Mouse (Mus musculus) spleen, postnatal 14 days (tissue): ENCODE results near the gene Krt42.
"Not testable (repeated sequence)": the region's sequence is repeated elsewhere in the genome, so short reads cannot be mapped to it uniquely, and the experiment has no call there.

Source experiments
- DNase-seq, 2 experiments: peaks; one replicate each; pipeline ENCODE4 v3.0.0; 2021 to 2022; ENCODE audit warnings: low spot score in 2 of 2

The Krt42 gene

DNA sequence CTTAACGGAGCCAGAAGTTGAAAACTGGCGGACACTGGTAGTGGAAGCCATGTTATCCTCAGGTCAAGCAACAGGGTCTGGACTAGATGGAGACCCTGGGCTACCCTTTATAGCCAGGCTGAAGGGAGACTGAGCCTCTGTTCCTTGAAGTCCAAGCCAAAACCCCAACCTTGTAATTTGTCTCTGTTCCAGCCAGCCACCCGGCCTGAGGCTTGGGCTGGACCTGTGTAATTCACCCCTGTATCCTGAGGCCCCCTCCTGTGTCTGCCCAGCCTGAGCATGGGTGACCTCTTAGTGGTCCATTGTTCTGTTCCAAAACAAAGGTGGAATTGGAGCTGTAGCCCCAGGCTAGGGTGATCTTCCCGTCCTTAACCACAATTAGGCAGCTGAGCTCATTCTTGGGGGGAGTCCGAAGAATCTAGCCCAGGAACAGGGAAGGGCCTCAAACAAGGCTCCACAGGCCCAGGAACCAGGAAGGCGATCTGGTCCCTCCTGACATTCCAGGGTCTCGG is at the start of gene Krt42:
TSS of gene Krt42 (minus strand) at position 51 of the 512 bp plus-strand sequence.
- DNase-seq: no peak

DNA sequence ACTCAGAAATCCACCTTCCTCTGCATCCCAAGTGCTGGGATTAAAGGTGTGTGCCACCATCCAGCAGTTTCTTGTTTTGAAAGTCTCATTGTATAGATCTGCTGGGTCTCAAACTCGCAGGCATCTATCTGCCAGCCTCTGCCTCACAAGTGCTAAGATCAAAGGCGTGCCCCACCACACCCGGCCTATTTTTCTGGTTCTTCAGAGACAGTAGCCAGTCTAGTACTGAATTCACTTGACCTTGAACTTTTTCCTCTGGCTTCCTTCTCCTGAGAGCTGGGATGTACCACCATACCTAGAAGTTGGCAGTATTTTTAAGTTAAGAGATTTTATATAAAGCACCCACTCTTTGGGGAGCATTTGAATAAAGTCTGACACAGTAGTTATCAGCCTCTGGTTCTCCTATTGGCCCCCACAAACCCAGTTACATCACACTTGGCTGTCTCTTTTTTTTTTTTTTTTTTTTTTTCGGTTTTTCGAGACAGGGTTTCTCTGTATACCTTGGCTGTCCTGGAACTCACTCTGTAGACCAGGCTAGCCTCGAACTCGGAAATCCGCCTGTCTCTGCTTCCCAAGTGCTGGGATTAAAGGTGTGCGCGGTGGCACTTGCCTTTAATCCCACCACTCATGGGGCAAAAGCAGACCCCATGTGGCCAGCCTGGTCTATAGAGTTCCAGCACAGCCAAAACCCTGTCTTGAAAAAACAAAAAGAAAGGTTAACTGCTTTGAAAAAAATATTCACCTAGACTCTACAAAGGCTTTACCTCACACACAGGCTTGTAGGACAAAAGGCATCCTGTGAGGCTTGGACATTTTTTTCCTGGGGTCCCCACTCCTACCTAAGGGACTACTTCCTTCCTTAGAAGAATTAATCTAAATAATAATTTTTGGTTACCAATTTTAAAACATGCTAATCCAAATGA is 49.1 kb upstream of the Krt42 start:
- no peak for DNase-seq

DNA sequence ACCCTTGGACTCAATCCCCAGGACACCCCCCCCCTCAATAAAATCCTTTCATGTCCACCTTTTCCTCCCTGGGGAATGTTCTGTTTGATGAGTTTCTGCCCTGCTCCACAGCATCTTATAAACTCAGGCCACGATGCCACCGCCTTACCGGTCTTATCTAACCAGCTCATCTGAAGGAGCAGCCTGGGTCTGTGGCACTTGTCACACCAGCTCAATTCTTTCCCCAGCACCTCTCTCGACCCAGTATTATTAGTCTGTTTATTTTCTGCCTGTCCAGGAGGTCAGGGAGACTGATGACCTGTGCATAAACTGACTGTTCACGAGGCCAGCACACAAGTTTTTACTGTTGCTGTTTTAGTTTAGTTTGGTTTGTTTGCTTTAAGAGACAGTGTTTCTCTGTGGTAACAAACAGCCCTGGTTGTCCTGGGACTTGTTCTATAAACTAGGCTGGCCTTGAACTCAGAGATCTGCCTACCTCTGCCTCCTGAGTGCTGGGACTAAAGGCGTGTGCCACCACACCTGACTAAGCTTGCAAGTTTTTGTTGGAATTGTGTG is 48.2 kb upstream of the Krt42 start:
- DNase-seq: no peak

DNA sequence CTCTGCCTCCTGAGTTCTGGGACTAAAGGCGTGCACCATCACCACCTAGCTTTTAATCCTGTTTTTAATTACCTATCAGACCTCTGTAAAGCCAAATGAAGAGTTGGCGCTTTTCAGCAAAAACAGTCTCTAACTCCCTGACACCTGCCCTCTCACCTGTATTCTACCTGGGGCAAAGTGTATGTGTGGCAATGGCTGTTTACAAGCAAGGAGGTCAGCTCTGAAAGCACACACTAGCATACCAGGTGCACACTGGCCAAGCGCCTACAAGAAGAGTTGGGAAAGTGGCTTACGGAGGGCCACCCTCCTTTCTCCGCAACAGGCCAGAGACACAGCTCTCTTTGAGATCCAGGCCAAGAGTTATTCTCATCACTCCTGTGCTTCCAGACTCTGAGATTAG is 45.8 kb upstream of the Krt42 start:
- DNase-seq: no peak

DNA sequence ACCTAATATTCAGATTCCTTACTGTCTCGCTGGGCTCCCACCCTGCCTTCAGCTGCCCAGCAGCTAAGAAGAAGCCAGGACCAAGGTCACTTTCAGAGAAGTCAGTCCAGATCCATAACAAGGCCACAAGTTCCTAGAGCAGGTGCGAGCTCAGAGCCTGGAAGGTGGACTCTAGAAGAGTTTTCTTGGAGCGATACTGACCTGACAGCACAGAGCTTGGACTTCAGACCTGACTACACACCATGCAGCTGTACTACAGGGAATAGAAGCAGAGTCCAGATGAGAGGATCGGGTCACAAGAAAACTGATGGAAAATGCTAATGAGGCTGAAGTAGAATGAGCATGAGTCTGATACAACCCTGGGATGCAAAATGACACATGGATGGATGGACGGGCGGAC is 43.8 kb upstream of the Krt42 start:
- DNase-seq: no peak

DNA sequence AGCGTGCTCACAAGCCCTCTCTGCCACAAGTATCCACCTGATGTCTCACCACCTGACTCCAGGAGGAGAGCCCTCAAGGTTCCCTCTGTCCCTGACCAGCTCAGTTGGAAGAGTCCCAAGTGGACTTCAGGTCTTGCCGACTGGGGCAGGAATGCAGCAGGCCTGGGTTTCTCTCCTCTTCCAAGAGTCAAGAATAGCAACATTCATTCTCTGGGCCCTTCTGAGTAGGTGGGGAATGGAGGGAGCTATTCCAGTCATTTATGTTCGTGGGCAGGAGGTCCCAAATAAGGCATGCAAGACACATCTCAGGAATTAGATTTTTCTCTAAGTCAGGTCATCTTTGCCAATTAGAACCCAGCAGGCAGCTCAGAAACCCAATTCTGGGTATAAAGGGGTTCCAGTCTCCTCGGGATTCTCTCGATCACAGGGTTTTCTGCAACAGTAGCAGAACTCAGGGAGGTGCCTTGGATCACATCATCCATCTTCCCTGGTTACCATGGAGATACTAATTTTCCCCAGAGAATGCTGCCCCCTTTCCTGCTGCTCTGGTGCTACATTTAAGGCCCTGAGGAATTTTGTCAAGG is 42.5 kb upstream of the Krt42 start:
- no peak for DNase-seq

DNA sequence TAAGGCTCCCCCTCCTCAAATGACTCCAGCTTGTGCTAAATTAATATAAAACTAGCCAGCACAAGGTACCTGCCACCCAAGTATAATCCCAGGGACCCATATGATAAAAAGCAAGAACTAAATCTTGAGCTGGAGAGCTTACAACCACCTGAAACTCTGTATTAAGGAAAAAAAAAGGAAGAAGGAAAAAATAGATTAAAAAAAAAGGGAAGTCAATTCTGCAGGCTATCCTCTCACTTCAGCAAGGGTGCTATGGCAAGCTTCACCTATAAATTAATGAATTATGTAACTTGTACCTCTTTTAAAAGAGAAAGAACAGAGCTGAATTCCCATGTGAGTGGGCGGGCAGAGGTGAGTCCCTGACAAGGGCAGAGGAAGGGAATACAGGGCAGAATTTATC is 42.0 kb upstream of the Krt42 start:
- no peak for DNase-seq

DNA sequence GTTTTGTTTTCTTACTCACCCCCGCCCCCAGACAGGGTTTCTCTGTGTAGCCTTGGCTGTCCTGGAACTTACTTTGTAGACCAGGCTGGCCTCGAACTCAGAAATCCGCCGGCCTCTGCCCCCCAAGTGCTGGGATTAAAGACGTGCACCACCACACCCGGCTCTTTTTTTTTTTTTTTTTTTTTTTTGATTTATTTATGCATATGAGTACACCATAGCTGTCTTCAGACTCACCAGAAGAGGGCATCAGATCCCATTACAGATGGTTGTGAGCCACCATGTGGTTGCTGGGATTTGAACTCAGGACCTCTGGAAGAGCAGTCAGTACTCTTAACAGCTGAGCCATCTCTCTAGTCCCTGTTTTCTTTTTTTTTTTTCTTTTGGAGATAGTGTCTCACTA is 39.0 kb upstream of the Krt42 start:
- DNase-seq: not testable (repeated sequence)

DNA sequence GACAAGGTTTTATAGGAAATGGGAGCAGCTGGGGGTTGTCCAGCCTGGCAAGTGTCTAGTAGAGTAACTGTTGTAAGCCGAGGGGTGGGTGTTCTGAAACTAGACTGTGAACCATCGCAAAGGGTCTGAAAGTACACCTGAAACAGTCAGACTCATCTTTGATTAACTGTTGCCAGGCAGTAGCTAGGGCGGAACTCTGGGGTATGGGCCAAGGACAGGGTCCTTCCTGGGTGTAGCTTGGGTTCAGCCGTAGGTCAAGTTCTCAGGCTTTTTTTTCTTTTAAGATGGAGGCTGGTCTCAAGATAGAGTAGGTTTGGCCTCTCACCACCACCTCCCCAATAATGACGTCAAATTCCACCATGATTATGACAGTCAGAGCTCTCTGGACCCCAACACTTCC is 38.2 kb upstream of the Krt42 start:
- no peak for DNase-seq

DNA sequence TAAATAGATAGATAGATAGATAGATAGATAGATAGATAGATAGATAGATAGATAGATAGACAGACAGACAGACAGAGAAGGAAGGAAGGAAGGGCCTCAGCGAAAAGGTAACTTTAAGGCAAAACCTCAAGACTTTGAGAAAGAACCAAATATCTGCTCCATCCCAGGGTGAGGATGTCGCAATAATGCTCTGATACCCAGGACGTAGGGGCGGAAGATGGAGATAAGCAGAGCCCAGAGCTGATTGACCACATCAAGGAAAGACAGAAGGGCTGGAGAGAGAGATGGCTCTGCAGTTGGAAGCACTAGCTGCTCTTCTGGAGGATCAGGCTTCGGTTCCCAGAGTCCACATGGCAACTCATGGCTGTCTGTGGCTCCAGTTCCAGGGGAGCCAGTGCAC is 31.6 kb upstream of the Krt42 start:
- no peak for DNase-seq

DNA sequence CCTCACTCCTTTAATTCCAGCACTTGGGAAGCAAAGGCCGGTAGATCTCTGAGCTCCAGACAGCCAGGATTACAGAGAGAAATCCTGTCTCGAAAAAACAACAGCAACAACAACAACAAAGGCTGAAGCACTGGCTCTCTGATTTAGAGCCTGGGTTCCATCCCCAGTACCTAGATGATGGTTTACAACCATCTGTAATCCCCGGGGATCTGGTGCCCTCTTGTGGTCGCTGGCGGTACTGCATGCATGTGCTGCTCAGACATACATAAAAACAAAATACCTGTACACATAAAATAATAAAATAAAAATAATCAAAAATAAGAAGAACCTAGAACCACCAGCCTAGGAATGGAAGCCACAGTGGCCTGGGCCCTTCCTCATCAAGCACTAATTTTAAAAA is 30.6 kb upstream of the Krt42 start:
- DNase-seq: peak; percentile 48 to 68

DNA sequence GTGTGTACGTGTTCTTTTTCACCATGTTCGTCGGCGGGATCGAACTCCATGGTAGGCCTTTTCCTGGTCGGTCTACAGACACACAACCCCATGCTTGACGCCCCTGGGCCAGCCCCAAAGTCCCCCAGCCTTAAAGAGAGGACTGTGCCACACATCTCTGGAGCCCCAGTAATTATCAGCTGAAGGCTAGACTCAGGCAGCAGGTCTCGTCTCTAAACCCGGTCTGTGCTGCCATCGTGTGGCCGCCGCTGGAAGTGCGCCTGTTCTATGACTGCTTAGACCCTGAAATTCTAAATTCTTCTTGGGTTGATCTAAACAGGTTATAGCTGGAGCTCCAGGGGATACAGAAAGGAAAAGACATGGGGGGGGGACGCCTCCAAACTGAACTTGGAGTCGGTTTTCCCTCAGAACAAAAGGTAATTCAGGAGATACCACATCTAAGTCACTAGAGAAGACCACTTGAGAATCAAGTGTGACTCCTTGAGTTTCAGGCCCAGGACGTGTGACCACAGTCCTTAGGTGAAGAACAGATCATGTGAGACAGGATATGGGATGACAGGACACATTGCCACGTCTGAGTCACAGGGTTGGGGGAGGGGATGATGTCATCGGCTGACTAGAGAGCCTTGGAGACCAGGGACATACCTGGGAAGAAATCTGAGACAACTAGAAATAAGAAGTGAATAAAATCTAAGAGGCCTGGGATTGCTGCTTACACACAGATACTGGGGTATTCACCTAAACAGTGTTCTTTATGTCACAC is 28.8 kb upstream of the Krt42 start:
- DNase-seq: peak; percentile 64 to 79

DNA sequence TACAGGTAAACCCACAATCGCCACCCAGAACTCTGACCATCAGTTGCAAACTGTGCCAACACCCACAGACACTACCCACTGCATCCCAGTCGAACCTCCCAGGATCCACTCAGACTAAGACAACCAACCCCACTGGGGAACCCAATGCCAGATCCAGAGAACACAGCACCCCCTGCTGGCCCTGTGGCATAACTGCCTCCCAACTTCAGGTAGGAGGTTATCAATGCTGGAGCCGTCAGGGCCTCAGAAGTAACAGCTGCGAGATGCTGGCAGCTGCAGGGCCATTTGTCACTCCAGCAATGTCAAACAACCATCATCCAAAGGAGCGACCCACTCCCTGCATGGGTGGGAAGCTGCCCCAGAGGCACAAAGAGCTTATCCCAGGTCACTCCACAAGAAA is 28.1 kb upstream of the Krt42 start:
- no peak for DNase-seq

DNA sequence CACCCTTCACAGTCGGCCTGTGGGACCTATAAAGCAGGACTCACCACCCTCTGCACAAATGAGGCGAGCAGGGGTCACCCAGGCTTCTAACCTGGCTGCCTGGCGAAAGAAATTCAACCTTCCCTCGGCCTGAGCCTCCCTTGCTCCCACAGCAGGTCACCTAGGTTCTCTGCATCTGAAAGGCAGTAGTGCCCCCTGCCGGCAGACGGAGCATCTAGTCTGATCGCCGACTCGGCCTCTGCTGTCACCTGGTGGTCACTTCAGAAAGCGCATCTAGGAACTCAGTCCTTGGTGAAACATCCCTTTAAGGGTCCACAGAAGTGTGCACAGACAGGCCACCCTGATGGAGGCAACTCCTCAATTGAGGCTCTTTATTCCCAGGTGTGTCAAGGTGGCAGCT is 25.6 kb upstream of the Krt42 start:
- peak; percentile 55 to 77 for DNase-seq

DNA sequence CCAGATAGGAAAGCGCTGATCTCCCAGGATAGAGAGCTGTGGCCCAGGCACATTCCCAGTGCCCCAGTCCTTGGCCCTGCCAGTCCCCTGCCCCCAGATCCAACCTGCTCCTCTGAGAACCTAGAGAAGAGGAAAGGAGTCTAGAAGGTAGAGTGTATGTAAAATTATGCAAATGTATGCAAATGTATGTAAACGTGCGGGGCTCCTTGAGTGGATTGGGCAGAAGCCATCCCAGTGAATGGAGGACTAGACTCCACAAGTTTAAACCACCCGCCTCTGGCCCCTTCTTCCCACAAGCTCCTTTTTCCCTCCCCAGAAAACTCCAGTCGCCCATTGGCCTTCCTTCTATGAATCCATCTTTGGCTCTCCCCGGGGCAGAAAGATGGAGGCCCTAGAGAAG is 23.2 kb upstream of the Krt42 start:
- DNase-seq: no peak

DNA sequence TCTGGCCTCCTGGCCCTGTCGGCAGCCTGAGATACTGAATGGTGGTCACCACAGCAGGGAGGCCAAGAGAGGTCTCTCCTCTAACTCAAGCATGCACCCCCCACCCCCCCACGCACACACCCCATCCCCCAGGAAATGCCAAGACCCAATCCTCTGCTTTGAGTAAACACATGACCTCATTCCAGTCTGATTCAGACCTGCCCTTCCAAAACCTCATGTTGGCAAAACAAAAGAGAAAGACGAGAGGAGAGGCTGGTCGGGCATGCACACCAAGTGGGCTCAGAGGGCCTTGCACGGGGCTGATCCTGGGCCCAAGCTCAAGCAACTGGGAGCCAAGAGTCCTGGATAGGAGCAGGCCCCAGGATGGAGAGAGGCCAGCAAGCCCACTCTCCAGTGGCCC is 20.6 kb upstream of the Krt42 start:
- no peak for DNase-seq

DNA sequence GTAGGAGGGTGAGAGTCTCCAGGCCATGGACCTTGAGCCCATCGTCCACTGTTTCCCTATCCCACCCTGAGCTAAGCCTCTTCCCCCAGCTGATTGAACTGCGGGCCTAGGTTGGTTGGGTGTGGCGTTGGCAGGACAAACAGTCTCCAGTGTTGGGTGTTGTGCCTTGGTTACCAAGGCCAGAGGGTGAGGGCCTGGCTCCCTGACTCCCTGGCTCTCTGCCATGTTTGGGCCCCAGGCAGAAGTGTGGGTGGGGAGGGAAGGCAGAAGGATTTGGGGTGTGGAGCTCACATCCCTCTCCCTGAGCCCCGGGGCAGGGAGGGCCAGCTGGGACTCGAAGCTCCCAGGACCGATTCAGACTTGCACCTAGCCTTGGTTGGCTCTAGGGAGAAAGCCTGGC is 19.3 kb upstream of the Krt42 start:
- DNase-seq: no peak

DNA sequence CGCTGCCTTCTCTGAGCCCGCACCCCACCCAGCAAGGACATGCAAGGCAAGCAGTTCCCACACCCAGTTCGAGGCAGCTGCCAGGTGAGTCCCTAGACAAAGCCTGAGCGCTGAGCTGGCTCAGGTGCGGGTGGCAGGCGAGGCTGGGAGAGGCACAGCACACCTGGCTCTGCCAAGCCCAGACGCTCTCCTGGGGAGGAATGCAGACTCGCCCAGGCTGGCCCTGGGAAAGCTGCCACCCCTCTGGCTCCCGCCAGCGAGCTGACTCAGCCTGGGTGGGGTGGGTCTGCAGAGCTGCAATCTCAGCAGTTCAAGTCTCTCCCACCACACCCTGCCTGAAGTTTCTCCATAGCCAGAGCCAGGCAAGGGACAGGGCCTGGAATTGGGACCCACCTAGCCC is 17.4 kb upstream of the Krt42 start:
- no peak for DNase-seq

DNA sequence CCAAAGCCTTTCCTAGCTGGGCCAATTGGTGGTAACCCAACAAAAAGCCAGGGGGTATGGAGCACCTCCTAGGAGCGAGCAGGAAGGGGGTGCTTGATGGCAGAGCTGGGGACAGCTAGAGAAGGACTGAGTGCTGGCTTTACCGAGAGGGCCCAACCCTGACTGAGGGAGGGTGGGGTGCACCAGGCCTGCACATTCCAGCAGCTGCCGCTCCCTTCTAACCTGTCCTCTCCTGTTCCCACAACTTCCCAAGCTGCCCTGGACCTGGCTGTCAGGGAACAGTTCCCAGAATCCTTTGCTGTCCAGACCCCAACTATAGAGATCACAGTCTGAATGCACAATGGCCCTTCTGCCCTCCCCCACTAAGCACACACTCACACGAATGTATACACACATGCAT is 15.3 kb upstream of the Krt42 start:
- no peak for DNase-seq

DNA sequence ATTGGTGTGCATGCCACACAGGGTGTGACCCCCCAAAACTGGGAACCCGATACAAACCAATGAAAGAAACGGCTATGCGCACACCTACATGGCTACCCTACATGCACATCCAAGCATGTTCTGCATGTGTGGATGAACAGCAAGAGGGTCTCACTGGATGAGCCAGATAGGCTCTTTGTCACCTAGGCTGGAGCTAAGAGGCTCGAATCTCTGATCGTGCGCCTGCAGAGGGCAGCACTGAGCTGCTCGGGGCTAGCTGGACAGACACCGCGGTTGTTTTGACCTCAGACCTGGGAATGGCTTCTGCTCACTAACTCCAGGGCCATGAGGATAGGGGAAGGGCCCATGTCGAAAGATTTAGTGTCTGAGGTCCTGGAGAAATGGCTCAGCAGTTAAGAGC is 12.9 kb upstream of the Krt42 start:
- peak; percentile 38 to 64 for DNase-seq

DNA sequence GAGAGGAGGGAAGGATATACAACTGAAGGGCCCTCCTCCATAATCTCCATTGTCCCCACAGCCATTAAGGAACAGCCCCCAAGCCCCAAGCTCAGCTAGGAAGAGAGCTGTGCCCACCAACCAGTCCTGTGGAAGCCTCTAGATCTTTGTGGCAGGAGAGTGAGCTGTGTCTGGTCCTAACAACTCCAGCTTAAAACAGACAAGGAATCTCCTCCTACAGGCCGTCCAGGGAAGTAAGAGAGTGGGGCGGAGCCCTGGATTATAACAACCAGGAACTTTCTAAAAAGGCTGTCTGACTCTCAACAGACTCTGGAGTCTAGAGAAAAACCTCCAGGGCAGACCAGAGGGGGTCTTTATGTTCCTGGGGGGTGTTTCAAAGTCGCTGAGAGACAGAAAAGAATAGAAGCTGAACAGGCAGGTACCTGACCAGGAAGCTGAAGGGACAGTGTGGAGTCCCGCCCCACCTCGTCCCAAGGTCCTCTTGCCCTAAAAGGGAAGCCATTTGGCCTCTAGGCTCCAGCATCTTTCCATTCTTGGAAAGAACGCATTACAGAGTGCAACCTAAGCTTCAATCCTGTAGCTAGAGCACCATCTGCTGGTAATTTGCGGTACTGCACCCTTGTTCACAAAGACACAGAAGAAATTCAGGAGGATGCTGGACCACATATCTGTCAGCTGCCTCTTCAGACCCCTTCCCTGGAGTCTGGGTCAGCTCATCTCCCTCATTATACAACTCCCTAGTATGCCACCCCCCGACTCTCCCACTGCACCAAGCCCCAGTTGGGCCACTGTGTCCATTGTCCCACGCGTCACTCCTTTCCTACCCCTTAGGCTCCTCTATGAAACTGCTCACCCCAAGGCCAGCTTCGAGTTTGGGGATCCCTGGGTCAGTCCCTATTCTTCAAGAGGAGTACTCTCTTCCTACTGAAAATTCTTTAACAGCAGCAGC is 12.2 kb upstream of the Krt42 start:
- DNase-seq: peak; percentile 35 to 70
